Mouse (Mus musculus) large intestine, adult 2 months (tissue): ENCODE measurements at regions not wholly inside any gene's neighbourhood (a gene's known extent, or its start where the extent isn't known, plus 50 kb on each side); places are given as distances from the start of the nearest gene placed in this dataset.

Source experiments
- DNase-seq: peaks from one replicate; pipeline ENCODE4 v3.0.0-alpha.2; 2012; ENCODE audit warnings: low read depth, low spot score
- whole genome bisulfite sequencing: fragments of 180-500 bp; shearing (Covaris S2); methylation state at CpG from one replicate; pipeline ENCODE4 v1.1.7; 2018; 5-methylcytosine and 5-hydroxymethylcytosine counted together

DNA sequence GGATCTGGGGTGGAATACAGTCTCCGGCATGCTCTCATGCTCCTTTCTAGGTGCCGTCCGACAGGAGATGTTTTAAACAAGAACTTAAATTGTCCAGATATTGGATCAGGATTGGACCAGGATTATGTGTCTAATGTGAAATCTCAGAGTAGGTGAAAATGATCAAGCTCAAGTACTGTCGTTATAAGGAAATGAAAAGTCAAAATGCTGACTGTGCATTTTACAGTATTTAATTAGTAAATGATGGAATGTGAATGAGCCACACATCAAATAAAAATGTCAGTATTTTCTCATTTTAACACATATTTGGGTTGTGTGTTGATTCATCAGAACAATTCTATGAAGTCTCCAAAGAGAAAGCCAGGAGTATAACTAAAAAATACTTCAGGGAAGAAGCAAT is 586.2 kb downstream of the Bcl11a start:
- no peak for DNase-seq
- WGBS = 81% methylated on average over 4 of the region's 4 CpGs

GRCm38 (mm10) chr11:24665310-24665709 is 587.5 kb downstream of the Bcl11a start:
- no peak for DNase-seq

DNA sequence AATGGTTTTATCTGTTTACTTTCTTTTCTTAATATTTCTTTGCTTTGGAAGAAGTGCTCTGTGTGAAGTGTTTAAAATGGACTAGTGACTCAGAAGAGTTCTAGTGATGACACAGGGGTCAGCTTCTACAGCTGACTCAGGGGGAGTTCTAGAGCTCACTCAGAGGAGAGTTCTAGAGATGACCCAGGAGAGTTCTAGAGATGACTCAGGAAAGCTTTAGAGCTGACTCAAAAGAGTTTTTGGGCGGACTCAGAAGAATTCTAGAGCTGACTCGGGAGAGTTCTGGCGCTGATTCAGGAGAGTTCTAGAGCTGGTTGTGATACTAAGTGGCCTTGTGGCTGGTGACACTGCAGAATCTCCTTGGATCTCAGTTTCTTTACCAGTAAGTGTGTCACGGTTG is 593.8 kb downstream of the Bcl11a start:
- 91% methylated on average over 4 of the region's 4 CpGs for WGBS
- no peak for DNase-seq

More at GRCm38 (mm10) chr11:24665310-24665709, 587.5 kb downstream of the Bcl11a start:
- WGBS = 86% methylated on average over 2 of the region's 2 CpGs

- WGBS = 50% methylated on average over 7 of the region's 7 CpGs
- no peak for DNase-seq
These were observed 595.7 kb downstream of the Bcl11a start for GRCm38 (mm10) chr11:24673248-24674207.

- 42% methylated on average over 4 of the region's 4 CpGs for WGBS
- no peak for DNase-seq
These were observed 596.3 kb downstream of the Bcl11a start for GRCm38 (mm10) chr11:24674208-24674571.

GRCm38 (mm10) chr11:24677016-24677415 is 599.2 kb downstream of the Bcl11a start:
- WGBS = 76% methylated on average over 4 of the region's 4 CpGs
- no peak for DNase-seq

DNA sequence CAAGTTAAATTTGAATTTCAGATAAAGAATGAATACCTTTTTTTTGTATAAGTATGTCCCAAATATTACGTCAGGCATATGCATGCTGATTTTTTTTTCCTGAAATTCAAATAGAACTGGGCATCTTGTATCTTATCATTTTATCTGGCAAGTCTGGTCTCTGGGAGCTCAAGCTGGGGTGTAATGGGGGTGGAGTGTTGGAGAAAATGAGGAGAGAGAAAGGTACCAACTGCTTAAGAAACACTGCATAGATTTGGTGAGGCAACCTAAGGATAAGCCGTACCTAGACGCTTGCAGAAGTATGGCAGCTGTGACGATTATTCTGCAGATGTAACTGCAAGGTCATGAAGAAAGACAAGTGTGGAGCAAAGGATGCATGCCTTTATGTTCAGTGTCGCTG is 601.7 kb downstream of the Bcl11a start:
- no peak for DNase-seq
- WGBS = 90% methylated on average over 5 of the region's 5 CpGs

GRCm38 (mm10) chr11:24682423-24682822 is 604.6 kb downstream of the Bcl11a start:
- no peak for DNase-seq
- 21% methylated on average over 4 of the region's 4 CpGs for WGBS

DNA sequence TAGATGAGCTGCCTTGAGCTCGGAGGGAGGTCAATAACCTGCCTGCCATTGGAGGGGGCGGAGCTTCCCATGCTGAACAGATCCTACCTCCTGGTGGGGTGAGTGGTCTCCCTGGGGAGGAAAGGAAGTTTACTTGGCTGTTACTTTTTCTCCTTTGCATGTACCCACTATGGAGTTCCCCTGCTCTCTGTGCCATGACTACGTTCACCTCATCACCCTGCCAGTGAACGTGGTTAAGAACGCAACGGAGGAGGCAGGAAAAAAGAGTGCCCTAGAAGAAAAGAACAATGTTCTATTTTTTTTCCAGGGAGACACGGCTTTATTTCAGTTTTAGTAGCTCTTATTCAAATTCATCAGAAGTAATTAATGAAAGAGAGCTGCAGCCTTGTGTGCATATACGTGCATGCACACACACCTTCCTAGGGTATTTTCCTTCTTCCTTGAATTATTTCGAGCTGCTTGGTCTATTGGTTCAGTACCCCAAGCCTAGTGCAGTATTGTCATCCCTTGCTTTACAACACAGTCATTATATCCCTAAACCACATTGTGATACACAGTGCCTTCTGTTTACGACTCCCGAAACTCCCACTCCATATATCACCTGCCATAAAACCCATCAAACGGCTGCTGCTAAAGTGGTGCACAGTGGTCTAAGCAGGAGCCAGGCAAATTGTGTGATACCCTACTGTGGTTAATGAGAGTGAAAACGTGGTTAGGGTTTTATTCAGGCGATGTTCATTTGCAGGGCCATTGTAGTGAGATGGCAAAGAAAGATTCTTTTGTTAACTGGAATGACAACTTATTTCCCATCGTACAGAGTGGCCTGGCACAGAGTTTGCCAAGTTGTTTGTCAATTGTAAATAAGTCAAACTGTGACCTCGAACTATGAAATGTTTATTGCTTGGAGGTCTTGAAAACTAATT is 608.0 kb downstream of the Bcl11a start:
- DNase-seq = no peak
- 30% methylated on average over 16 of the region's 16 CpGs for WGBS

GRCm38 (mm10) chr11:24688160-24688782 is 610.4 kb downstream of the Bcl11a start:
- WGBS = 84% methylated on average over 2 of the region's 2 CpGs
- DNase-seq = no peak

DNA sequence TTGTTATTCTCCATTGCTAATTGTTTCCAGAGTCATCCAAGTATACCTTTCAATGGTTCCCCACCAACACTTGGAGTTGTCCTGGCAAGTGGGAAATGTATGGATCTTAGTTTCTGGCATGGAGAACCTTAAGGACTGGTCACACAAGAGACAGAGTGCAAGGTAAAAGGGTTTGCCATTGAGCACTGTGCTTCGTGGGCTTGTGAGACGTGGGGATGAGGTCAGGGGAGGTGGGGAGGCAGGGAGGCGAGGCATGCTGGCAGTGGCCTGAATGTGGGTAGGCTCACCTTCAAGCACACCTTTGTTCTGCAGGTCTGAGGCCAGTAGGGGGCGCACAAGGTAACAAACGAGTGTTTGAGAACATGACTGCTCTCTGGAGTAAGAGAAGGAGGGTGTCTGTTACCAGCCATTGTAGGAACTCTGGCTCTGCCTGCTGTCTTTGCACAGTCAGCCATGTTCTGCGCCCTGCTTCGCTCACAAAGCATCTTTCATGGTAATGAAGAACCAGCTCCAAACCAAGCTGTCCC is 612.0 kb downstream of the Bcl11a start:
- 53% methylated on average over 7 of the region's 7 CpGs for WGBS
- peak; percentile 3 for DNase-seq

DNA sequence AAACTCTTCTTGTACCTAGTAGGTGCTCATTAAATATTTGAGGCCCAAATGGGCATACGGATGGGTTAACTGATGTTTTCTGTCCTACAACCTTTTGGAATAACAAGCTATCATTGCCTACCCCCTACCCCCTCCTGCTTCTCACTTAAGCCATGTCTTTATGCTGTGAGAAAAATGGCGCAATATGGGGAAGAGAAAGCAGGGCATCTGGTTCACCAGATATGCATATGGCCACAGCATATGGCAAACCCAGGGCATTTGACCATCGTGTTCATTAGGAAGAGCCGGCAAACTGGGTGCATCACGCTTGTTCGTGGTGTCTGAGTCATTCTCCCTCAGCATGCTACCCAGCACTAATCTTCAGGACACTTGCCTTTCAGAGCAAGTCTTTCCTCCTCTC is 616.1 kb downstream of the Bcl11a start:
- no peak for DNase-seq
- WGBS = 91% methylated on average over 6 of the region's 6 CpGs

- no peak for DNase-seq
- WGBS = 67% methylated on average over 5 of the region's 5 CpGs
These were observed 617.3 kb downstream of the Bcl11a start for GRCm38 (mm10) chr11:24695010-24695720.

DNA sequence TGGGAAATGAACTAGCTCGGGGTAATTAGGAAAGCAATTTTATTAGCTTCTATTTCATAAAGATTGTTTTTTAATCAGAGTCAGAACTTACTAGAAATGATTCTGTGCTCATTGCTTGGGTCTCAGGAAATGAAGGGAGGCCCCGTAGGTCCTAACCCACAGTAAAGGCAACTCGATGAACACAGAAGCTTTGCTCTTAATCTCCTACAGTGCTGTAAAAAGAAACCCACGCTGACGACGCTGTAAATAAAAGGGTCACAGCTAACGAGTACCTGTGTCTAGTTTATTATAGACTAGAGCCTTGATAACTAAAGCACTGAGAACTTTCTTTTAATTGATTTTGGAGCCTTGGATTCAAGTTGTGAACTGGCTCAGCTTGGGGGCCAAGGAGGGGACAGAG is 618.7 kb downstream of the Bcl11a start:
- WGBS = 41% methylated on average over 7 of the region's 7 CpGs
- DNase-seq = no peak

DNA sequence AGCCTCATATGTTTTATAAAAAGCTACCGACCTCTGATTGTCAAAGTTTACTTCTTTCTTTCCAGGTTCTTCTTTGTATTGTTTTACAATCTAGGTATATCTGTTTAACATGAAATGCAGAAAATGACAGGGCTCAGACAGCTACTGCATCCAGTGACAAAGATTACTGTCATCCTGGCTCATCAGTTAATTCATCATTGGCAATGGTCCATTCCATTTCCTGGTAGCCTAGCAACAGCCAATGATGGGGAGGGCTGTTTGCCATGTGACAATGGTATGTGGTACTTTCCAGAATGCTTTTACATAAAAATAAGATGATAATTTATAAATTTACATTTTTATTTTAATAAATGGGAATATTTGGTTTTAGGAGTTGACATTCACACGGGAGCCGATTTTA is 630.9 kb downstream of the Bcl11a start:
- DNase-seq = no peak
- 71% methylated on average over 3 of the region's 3 CpGs for WGBS

- WGBS = 76% methylated on average over 12 of the region's 12 CpGs
- DNase-seq = no peak
These were observed 638.9 kb downstream of the Bcl11a start for GRCm38 (mm10) chr11:24716539-24717287.

- DNase-seq = no peak
- 67% methylated on average over 5 of the region's 5 CpGs for WGBS
These were observed 646.5 kb downstream of the Bcl11a start for GRCm38 (mm10) chr11:24724259-24724937.

DNA sequence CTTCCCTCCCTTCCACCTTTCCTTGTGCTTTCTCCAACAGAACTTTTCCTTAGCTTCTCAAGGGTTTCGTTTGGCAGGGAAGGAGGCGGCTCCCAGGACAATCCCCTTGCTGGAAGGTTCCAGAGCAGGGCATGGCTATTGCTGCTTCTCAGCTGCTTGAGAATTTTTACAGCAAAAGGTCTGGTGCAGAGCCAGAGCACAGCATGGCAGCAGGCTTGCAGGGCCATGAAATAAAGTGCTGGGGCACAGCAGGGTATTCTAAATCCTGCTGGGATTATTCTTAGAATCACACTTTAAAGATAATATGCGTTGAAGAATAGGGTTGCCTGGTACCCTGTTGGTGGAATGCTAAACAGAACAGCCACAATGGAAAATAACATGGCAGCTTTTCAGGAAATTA is 648.5 kb downstream of the Bcl11a start:
- 55% methylated on average over 3 of the region's 3 CpGs for WGBS
- DNase-seq = no peak
